Mouse (Mus musculus): ENCODE measurements around the gene Ccr7.

The Ccr7 gene

GRCm38 (mm10) chr11:99117907-99118306 is 37.0 kb downstream of the Ccr7 start:
- no peak for DNase-seq (ENCODE audit: low spot score in 2 of 2)

DNA sequence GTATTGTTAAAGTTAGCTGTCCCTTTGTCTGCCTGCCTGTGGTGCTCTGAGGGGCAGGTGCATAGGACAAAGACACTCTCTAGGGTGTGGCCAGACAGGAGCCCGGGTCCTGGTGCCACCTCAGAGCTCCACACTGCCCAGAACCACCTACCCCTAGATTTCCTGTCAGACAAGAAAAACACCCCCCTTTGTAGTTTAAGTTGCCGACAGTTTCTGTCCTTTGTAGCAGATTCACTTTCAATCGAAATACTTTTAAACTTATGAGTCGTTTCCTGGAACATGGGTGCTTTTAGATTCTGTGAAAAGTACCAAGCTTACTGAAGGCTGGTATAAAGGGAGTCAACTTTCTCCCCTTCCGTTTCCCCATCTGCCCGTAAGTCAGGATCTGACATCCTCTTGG is 38.9 kb downstream of the Ccr7 start:
- DNase-seq (ENCODE audit: low spot score in 2 of 2) = no peak

DNA sequence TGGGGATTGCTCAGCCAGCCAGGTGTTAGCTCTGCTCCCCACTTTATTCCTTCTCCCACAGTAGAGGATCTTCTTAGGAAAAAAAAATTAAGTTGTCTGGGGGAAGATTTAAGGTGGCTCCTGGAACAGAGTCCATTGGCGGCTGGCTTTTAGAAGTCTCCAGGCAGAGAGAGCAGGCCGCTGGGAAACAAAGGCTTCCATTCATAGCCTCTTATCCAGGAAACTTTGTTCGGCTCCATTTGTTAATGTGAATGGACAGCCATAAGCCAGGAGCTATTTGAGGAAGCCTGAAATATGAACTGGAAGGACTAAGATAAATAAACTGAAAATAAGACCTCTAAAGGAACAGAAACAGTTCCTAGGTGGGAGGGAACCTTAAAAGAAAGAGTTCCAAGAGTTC is 41.8 kb downstream of the Ccr7 start:
- no peak for DNase-seq (ENCODE audit: low spot score in 2 of 2)

- no peak for DNase-seq (ENCODE audit: low spot score in 2 of 2)
Observed at GRCm38 (mm10) chr11:99112700-99113099, 42.2 kb downstream of the Ccr7 start.

GRCm38 (mm10) chr11:99111631-99112030 is 43.2 kb downstream of the Ccr7 start:
- DNase-seq (ENCODE audit: low spot score in 2 of 2) = no peak

GRCm38 (mm10) chr11:99111155-99111554 is 43.7 kb downstream of the Ccr7 start:
- DNase-seq (ENCODE audit: low spot score in 2 of 2) = peak; percentile 61 to 77

DNA sequence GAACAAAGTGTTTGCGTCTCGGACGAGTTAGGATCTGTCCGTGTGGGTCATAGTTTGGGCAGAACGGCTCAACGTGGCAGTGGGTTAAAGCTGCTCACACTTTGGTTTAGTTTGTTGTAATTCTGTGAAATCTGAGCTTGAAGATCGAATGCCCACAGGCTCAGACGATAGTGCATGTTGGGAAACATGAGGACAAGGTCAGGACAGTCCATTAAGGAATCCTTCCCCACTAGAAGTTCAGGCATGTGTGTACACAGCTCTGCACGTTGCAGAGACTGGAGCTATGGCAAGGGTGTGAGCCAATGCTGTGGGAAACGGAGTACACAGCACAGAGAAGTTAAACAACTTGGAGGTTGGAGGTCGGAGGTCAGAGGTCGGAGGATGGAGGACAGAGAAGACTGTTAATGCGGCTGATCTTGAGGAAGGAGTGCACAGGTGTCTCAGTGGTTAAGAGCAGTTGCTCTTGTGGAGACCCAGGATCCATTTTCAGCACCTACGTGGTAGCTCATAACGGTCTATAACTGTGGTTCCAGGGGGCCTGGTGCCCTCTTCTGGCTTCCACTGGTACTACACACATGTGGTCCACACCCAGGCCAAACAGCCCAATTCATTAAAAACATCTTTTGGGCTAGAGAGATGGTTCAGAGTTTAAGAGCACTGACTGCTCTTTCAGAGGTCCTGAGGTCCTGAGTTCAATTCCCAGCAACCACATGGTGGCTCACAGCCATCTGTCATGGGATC is 44.3 kb downstream of the Ccr7 start:
- no peak for DNase-seq (ENCODE audit: low spot score in 2 of 2)

DNA sequence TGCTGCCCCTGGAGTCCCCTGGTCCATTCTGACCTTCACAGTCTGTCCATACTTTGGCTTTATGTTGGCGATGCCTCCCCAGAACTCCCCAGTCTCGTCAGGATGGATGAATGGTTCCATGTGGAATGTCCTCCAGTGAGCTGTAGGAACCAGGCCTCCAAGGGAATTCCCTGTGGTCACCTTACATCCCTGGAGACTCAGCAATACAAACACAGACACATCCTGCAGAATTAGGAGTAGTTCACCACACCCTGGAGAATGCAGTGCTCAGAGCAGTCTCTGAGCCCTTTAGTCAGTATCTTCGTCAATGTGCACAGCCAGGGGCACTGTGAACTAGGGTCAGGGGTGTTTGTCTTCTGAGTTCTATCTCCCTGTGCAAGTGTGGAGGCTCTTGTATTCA is 46.6 kb downstream of the Ccr7 start:
- DNase-seq (ENCODE audit: low spot score in 2 of 2) = no peak

GRCm38 (mm10) chr11:99105981-99106726 is 48.7 kb downstream of the Ccr7 start:
- no peak for DNase-seq (ENCODE audit: low spot score in 2 of 2)

DNA sequence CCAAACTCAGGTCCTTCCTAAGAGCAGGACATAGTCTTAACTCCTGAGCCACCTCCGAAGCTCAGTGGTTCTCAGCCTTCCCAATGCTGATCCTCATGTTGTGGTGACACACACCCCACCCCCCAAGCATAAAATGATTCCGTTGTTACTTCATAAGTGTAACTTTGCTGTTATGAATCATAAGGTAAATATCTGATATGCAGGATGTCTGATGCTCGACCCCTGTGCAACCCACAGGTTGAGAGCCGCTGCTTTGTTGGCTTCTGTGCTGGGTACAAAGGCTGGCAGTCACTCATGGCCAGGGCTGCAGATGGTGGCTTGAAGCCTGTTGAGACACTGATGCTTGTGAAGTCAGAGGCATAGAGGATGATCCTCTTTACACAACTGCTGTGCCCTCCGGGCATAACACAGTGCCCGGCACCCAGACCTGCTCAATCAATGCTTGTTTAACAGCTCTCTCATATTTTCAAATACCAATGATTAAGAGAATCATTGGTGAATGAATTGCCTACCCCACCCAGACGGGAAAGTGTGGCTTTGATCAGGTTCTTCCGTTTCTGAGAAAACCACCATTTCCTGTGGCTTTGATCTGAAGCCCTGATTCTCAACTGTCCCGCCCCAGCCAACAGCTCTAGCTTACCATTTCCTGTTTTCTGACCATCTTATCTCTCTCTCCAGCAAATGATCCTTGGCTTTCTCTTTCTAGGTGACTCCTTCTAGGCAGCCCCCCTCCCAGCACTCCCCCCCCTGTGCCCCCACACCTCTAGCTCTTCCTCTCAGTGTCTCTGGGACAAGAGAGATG is 50.1 kb downstream of the Ccr7 start:
- DNase-seq (ENCODE audit: low spot score in 2 of 2) = no peak

GRCm38 (mm10) chr11:99102575-99103270 is 52.2 kb downstream of the Ccr7 start:
- DNase-seq (ENCODE audit: low spot score in 2 of 2) = no peak

GRCm38 (mm10) chr11:99101693-99102092 is 53.2 kb downstream of the Ccr7 start:
- no peak for DNase-seq (ENCODE audit: low spot score in 2 of 2)

DNA sequence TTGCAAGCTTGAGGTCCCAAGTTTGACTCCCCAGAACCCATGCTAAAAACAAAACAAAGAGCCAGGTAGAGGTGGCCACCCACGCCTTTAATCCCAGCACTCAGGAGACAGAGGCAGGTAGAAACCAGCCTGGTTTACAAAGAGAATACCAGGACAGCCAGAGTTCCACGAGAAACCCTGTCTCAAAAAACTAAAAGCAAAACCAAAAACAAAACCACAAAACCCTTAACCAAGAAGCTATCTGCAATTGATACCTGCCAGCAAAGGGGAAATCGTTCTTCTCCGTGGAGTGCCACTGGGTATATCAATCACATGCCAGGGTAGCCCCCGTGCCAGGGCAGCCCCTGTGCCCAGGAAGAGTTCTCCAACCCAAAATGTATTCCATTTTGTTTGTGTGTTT is 54.7 kb downstream of the Ccr7 start:
- DNase-seq (ENCODE audit: low spot score in 2 of 2) = no peak

- DNase-seq (ENCODE audit: low spot score in 2 of 2) = no peak
Observed at GRCm38 (mm10) chr11:99099516-99099915, 55.4 kb downstream of the Ccr7 start.

- DNase-seq (ENCODE audit: low spot score in 2 of 2) = no peak
Observed at GRCm38 (mm10) chr11:99098924-99099323, 56.0 kb downstream of the Ccr7 start.

DNA sequence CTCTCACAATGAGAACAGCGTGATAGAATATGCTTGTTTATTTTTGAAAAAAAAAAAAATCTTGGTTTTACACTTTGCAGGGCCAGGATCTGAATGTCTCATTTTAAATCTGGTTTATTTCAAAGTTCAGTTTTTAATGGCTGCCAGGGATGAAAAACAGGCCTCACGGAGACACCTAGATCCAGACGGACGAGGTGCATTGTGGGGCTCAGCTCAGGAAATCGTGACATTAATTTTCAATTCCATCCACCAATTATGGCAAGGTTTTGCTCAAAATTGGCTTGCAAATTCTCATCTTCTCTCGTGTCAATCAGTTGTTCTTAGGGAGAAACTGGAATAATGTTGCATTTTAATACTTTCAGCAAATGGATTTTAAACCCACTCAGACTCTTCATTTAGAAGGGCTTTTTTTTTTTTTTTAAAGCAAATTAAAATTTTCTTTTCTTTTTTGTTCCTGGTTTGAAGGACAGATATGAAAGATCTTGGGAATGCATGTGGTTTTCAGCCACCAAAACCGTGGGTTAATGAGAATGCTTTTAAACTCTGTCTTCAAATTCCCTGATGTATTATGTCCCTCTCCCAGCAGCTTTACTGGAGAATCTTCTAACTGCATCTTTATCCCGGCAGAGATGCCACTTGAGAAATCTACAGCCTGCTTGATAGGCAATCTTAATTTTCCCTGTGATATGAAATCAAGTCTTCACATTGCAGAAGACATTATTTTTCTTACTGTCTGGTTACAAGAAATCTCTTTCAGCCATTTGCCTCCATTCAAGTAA is 57.7 kb downstream of the Ccr7 start:
- DNase-seq (ENCODE audit: low spot score in 2 of 2) = no peak

DNA sequence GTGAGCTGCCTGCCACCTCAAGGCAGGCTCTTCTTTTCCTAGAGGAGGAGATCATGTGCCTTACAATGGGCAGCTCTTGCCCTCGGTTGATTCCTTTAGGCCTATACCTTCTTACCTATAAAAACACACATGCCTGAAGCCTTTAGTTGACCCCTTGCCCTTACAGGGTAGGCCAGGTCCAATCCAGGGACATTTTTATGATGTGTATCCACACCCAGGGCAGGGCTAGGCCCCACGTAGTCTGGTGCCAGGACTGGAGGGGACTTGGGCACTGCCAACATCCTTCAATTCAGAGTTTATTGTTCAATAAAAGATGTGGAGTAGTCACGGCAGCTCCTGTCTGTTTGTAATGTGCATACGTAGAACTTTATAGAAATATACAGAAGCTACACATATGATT is 58.5 kb downstream of the Ccr7 start:
- DNase-seq (ENCODE audit: low spot score in 2 of 2) = no peak

- no peak for DNase-seq (ENCODE audit: low spot score in 2 of 2)
Observed at GRCm38 (mm10) chr11:99095759-99096158, 59.1 kb downstream of the Ccr7 start.

GRCm38 (mm10) chr11:99094911-99095676 is 59.8 kb downstream of the Ccr7 start:
- DNase-seq (ENCODE audit: low spot score in 2 of 2) = no peak
